Mouse (Mus musculus) midbrain, embryonic 12.5 days (tissue): ENCODE data around the gene Slain2. TPM values are rescaled to one million over a fixed set of nuclear protein-coding genes. Genes with fewer than 3 reads are reported as not detected.
"Not testable (repeated sequence)": the region's sequence is repeated elsewhere in the genome, so short reads cannot be mapped to it uniquely, and the experiment has no call there.

Source experiments
- ATAC-seq: fragments of 200-750 bp; cut with Nextera tagmentation; 2 replicates; pipeline ENCODE4 v1.8.0; 2017; ENCODE audit warnings: low read depth, moderate TSS enrichment, moderate library complexity; ENCODE audit not compliant: low FRiP score
- H3K27ac ChIP-seq: fragments of 300-500 bp; sonication (generic); replicated peaks from 2 replicates; pipeline ENCODE4 v1.5.1; 2016; ENCODE audit warnings: mild to moderate bottlenecking
- H3K27me3 ChIP-seq: fragments of 300-500 bp; sonication (generic); 2 replicates; pipeline ENCODE4 v1.6.1; 2016; ENCODE audit warnings: mild to moderate bottlenecking
- H3K36me3 ChIP-seq: fragments of 300-500 bp; sonication (generic); 2 replicates; pipeline ENCODE4 v1.6.1; 2016
- H3K4me1 ChIP-seq: fragments of 300-500 bp; sonication (generic); 2 replicates; pipeline ENCODE4 v1.6.1; 2016
- H3K4me2 ChIP-seq: fragments of 300-500 bp; sonication (generic); replicated peaks from 2 replicates; pipeline ENCODE4 v1.6.1; 2016; ENCODE audit warnings: mild to moderate bottlenecking, moderate library complexity
- H3K4me3 ChIP-seq: fragments of 300-500 bp; sonication (generic); 2 replicates; pipeline ENCODE4 v1.5.1; 2016; ENCODE audit warnings: mild to moderate bottlenecking
- H3K9ac ChIP-seq: fragments of 300-500 bp; sonication (generic); replicated peaks from 2 replicates; pipeline ENCODE4 v1.6.1; 2016; ENCODE audit warnings: mild to moderate bottlenecking, moderate library complexity
- H3K9me3 ChIP-seq: fragments of 300-500 bp; sonication (generic); 2 replicates; pipeline ENCODE4 v1.6.1; 2016; ENCODE audit warnings: mild to moderate bottlenecking
- WGBS: fragments of 180-500 bp; shearing (Covaris S2); methylation state at CpG from one replicate; pipeline ENCODE4 v1.1.7; 2016; 5-methylcytosine and 5-hydroxymethylcytosine counted together
- polyA plus RNA-seq: library from polyadenylated mRNA; unstranded; fragments of >200 nt; fragmentation: Nextera tagmentation; extraction: Ambion mirVana; gene quantifications from 2 replicates; pipeline ENCODE4 v1.2.1, GENCODE M21; 2016

Gene Slain2
- polyA plus RNA-seq, 1 experiment from 2014 or later, result 27.0 TPM

GRCm38 (mm10) chr5:73006784-73007581 lies 92.9 kb downstream of the Slain2 start, which contains the start of gene Slc10a4:
Gene Slc10a4 (plus strand): TSS chr5:73006883.
- Histone ChIP-seq H3K4me3 (peak within 1 kb of the TSS; percentile 40), H3K36me3 (no peaks in the 10 kb centered on the region), H3K27ac (no peak within 1 kb of the TSS), H3K9ac (peak within 1 kb of the TSS; percentile 48), H3K4me2 (peak within 1 kb of the TSS; percentile 52), H3K9me3 (no peaks in the 10 kb centered on the region), H3K4me1 (peaks cover 7% of the 10 kb centered on the region; the same call in 1 of the 2 replicates), H3K27me3 (peaks cover 37% of the 10 kb centered on the region)
- peak; percentile 93 for ATAC-seq
- WGBS, result 7% methylated on average over 65 of the region's 65 CpGs

GRCm38 (mm10) chr5:73007582-73007959 lies 93.5 kb downstream of the Slain2 start:
- H3K9ac ChIP-seq, result peak overlapping the region; percentile 48; the same call in 1 of the 2 replicates

GRCm38 (mm10) chr5:73008230-73008629 lies 94.1 kb downstream of the Slain2 start:
- H3K27ac ChIP-seq, H3K36me3 ChIP-seq, H3K4me1 ChIP-seq, H3K4me3 ChIP-seq, H3K9me3 ChIP-seq, ATAC-seq, H3K9ac ChIP-seq, H3K4me2 ChIP-seq: not testable (repeated sequence)
- 48% methylated on average over 8 of the region's 8 CpGs for WGBS
- H3K27me3 ChIP-seq, result peaks cover 44% of the 10 kb centered on the region

More at GRCm38 (mm10) chr5:73007582-73007959, 93.5 kb downstream of the Slain2 start:
- H3K9me3 ChIP-seq, result no peaks in the 10 kb centered on the region
- peak overlapping the region; percentile 40 for H3K4me3 ChIP-seq
- ATAC-seq, result no peak; the same call in 1 of the 2 replicates
- no peak overlapping the region for H3K27ac ChIP-seq
- peak overlapping the region; percentile 52 for H3K4me2 ChIP-seq
- H3K4me1 ChIP-seq, result peaks cover 7% of the 10 kb centered on the region; the same call in 1 of the 2 replicates
- H3K36me3 ChIP-seq, result no peaks in the 10 kb centered on the region
- WGBS, result 47% methylated on average over 5 of the region's 5 CpGs
- H3K27me3 ChIP-seq, result peaks cover 37% of the 10 kb centered on the region

GRCm38 (mm10) chr5:73011806-73012205 lies 97.7 kb downstream of the Slain2 start:
- not testable (repeated sequence) for ATAC-seq, H3K4me3 ChIP-seq, H3K9ac ChIP-seq, H3K9me3 ChIP-seq, H3K4me2 ChIP-seq, H3K4me1 ChIP-seq, H3K27ac ChIP-seq, H3K36me3 ChIP-seq
- WGBS, result 94% methylated on average over 16 of the region's 16 CpGs
- peaks cover 50% of the 10 kb centered on the region for H3K27me3 ChIP-seq

- H3K36me3 ChIP-seq, H3K27ac ChIP-seq, H3K9me3 ChIP-seq, H3K4me1 ChIP-seq, H3K9ac ChIP-seq: not testable (repeated sequence)
- peak overlapping the region; percentile 65 for H3K4me2 ChIP-seq
- H3K27me3 ChIP-seq, result peaks cover 38% of the 10 kb centered on the region
- 22% methylated on average over 23 of the region's 27 CpGs for WGBS
- H3K4me3 ChIP-seq, result peak overlapping the region; percentile 44
- ATAC-seq, result peak; percentile 72
Observed at GRCm38 (mm10) chr5:73012884-73013610, 98.9 kb downstream of the Slain2 start.

GRCm38 (mm10) chr5:73013611-73014287 lies 99.6 kb downstream of the Slain2 start:
- H3K4me2 ChIP-seq, result peak overlapping the region; percentile 65
- peaks cover 31% of the 10 kb centered on the region for H3K27me3 ChIP-seq
- peak overlapping the region; percentile 44 for H3K4me3 ChIP-seq
- H3K27ac ChIP-seq, H3K4me1 ChIP-seq, H3K9me3 ChIP-seq, H3K36me3 ChIP-seq: not testable (repeated sequence)
- peak overlapping the region; percentile 53 for H3K9ac ChIP-seq
- 2% methylated on average over 51 of the region's 65 CpGs for WGBS
- ATAC-seq, result peak; percentile 84

GRCm38 (mm10) chr5:73014745-73015144 lies 100.6 kb downstream of the Slain2 start:
- ATAC-seq, result no peak
- 49% methylated on average over 9 of the region's 9 CpGs for WGBS

GRCm38 (mm10) chr5:73023801-73024200 lies 109.7 kb downstream of the Slain2 start:
- no peak for ATAC-seq
- 90% methylated on average over 13 of the region's 13 CpGs for WGBS

More at GRCm38 (mm10) chr5:73014745-73015144, 100.6 kb downstream of the Slain2 start:
- H3K4me2 ChIP-seq, result no peak overlapping the region
- no peak overlapping the region for H3K4me3 ChIP-seq
- H3K9ac ChIP-seq, result no peak overlapping the region
- peaks cover 27% of the 10 kb centered on the region for H3K27me3 ChIP-seq
- peaks cover 5% of the 10 kb centered on the region for H3K4me1 ChIP-seq
- no peaks in the 10 kb centered on the region for H3K36me3 ChIP-seq
- H3K27ac ChIP-seq, result no peak overlapping the region
- H3K9me3 ChIP-seq, result no peaks in the 10 kb centered on the region

More at GRCm38 (mm10) chr5:73023801-73024200, 109.7 kb downstream of the Slain2 start:
- Histone ChIP-seq H3K27me3 (no peaks in the 10 kb centered on the region), H3K4me1 (no peaks in the 10 kb centered on the region), H3K9me3 (no peaks in the 10 kb centered on the region), H3K27ac (no peak overlapping the region), H3K9ac (no peak overlapping the region), H3K4me3 (no peak overlapping the region), H3K4me2 (no peak overlapping the region), H3K36me3 (peaks cover 41% of the 10 kb centered on the region)

Other genes starting within 250 kb of the Slain2 start
- 0.08 TPM in 1 of 2 replicates, not detected in the other for gene Txk, start 161.5 kb upstream of the Slain2 start, polyA plus RNA-seq
- 4.6 and 5.2 TPM in 2 replicates for gene Tec, start 45.8 kb upstream of the Slain2 start, polyA plus RNA-seq
- gene Gm10135, start 60.4 kb downstream of the Slain2 start, polyA plus RNA-seq, result not detected in 2 replicates
- 15.0 and 16.4 TPM in 2 replicates for gene Slc10a4, start 92.6 kb downstream of the Slain2 start, polyA plus RNA-seq